Mouse (Mus musculus) ES-Bruce4 (cell line): ENCODE data around the gene Atxn2. TPM values are rescaled to one million over a fixed set of nuclear protein-coding genes. Genes with fewer than 3 reads are reported as not detected.

Source experiments
- H3K27ac ChIP-seq: 2 replicates; pipeline ENCODE4 v1.5.1; 2012; ENCODE audit warnings: low read length, inconsistent platforms; ENCODE audit not compliant: insufficient read depth
- H3K27me3 ChIP-seq: 2 replicates; pipeline ENCODE4 v1.6.1; 2012; ENCODE audit warnings: mild to moderate bottlenecking, low read length, inconsistent platforms; ENCODE audit not compliant: control insufficient read depth, poor library complexity, insufficient read depth, severe bottlenecking
- H3K36me3 ChIP-seq: 2 replicates; pipeline ENCODE4 v1.6.1; 2012; ENCODE audit warnings: inconsistent platforms, mild to moderate bottlenecking, low read length, moderate library complexity; ENCODE audit not compliant: control insufficient read depth, poor library complexity, insufficient read depth, severe bottlenecking
- H3K4me1 ChIP-seq: one replicate; pipeline ENCODE4 v1.8.1; 2011; ENCODE audit warnings: low read length; ENCODE audit not compliant: control insufficient read depth, insufficient read depth
- H3K4me3 ChIP-seq: 2 replicates; pipeline ENCODE4 v1.5.1; 2011; ENCODE audit warnings: low read depth, mild to moderate bottlenecking, low read length
- H3K9ac ChIP-seq: 2 replicates; pipeline ENCODE4 v1.6.1; 2012; ENCODE audit warnings: low read depth, mild to moderate bottlenecking, inconsistent platforms; ENCODE audit not compliant: poor library complexity, severe bottlenecking
- H3K9me3 ChIP-seq: replicated peaks from 2 replicates; pipeline ENCODE4 v1.6.1; 2012; ENCODE audit warnings: mild to moderate bottlenecking, low read length, inconsistent platforms; ENCODE audit not compliant: control insufficient read depth, poor library complexity, insufficient read depth, severe bottlenecking
- CTCF ChIP-seq: IDR thresholded peaks from one replicate; pipeline ENCODE4 v1.8.1; 2011; ENCODE audit warnings: low read depth, low read length
- EP300 ChIP-seq: IDR thresholded peaks from 2 replicates; pipeline ENCODE4 v1.6.1; 2011; ENCODE audit warnings: low read depth, low read length; ENCODE audit not compliant: insufficient read depth
- POLR2A ChIP-seq: IDR thresholded peaks from one replicate; pipeline ENCODE4 v1.8.1; 2011; ENCODE audit warnings: low read length; ENCODE audit not compliant: insufficient read depth
- polyA plus RNA-seq: library from polyadenylated mRNA; stranded (reverse); fragments of >200 nt; gene quantifications from 2 replicates; pipeline ENCODE4 v1.2.4, GENCODE M21; 2011; ENCODE audit warnings: low read depth; ENCODE audit not compliant: missing spikeins, insufficient read depth, insufficient read length

Gene Atxn2
- polyA plus RNA-seq, 1 experiment: 284 TPM

- TF ChIP-seq EP300: no peak
- TF ChIP-seq CTCF: no peak
- no peak for TF ChIP-seq POLR2A
- Histone ChIP-seq H3K9me3 (no peaks in the 10 kb centered on the region), H3K9ac (no peak overlapping the region), H3K27me3 (no peaks in the 10 kb centered on the region), H3K27ac (no peak overlapping the region), H3K4me1 (no peaks in the 10 kb centered on the region), H3K36me3 (0 out of 2 replicates have a peak, but pooled peaks cover 4% of the 10 kb centered on the region), H3K4me3 (no peak overlapping the region)
These were observed 112.5 kb downstream of the Atxn2 start for GRCm38 (mm10) chr5:121823668-121824067.

DNA sequence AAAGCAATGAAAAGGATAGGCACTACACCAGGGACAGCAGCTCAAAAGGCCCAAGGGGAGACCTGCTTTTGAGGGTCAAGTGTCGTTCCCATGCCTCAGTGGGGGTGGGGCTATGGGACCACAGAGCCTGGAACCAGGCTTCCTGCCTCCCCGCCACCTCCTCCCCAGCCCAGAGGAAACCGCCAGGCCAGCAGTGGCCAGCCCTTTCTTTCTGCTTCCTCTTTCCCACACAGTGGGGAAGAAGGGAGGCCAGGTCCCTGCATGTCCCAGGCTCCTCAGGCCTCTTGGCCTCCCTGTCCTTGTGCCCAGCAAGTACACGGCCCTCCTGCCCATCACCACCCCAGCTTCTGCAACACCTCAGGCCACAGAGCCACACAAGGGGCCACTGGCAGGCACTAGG lies 113.0 kb downstream of the Atxn2 start:
- no peaks in the 10 kb centered on the region for H3K9me3 ChIP-seq
- H3K4me1 ChIP-seq: no peaks in the 10 kb centered on the region

GRCm38 (mm10) chr5:121825606-121826005 lies 114.5 kb downstream of the Atxn2 start:
- no peak overlapping the region for H3K9ac ChIP-seq
- no peak overlapping the region for H3K4me3 ChIP-seq
- TF ChIP-seq CTCF: no peak
- TF ChIP-seq EP300: no peak
- no peaks in the 10 kb centered on the region for H3K27me3 ChIP-seq
- H3K36me3 ChIP-seq: 0 out of 2 replicates have a peak, but pooled peaks cover 2% of the 10 kb centered on the region
- no peaks in the 10 kb centered on the region for H3K9me3 ChIP-seq
- H3K27ac ChIP-seq: no peak overlapping the region
- H3K4me1 ChIP-seq: no peaks in the 10 kb centered on the region

More for the DNA sequence above, 113.0 kb downstream of the Atxn2 start:
- 0 out of 2 replicates have a peak, but pooled peaks cover 4% of the 10 kb centered on the region for H3K36me3 ChIP-seq
- no peak overlapping the region for H3K9ac ChIP-seq
- no peak overlapping the region for H3K4me3 ChIP-seq
- H3K27me3 ChIP-seq: no peaks in the 10 kb centered on the region
- H3K27ac ChIP-seq: no peak overlapping the region
- TF ChIP-seq EP300 (no peak), POLR2A (no peak), CTCF (no peak)

DNA sequence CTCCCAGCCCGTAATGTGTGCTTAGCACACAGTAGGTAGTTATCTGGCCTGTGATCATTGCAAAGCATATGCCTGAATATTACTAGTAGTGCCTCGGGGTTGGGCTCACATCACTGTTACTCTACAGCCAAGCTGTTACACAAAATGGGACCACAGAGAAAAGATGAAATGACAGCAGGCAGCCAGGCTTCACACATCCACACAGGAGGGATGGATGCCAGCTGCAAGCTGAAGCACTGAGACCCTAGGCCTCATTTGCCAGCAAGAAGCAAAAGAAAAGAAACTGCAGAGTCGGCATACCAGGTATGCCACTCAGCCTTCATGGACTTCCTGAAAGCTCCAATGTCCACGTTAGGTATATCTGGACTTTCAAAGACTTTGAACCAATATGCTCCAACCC lies 116.7 kb downstream of the Atxn2 start:
- Histone ChIP-seq H3K36me3 (0 out of 2 replicates have a peak, but pooled peaks cover 2% of the 10 kb centered on the region), H3K9ac (no peak overlapping the region), H3K4me1 (no peaks in the 10 kb centered on the region), H3K27me3 (no peaks in the 10 kb centered on the region), H3K9me3 (no peaks in the 10 kb centered on the region), H3K27ac (no peak overlapping the region), H3K4me3 (no peak overlapping the region; the same call in 1 of the 2 replicates)
- TF ChIP-seq CTCF (no peak), EP300 (no peak), POLR2A (no peak)

DNA sequence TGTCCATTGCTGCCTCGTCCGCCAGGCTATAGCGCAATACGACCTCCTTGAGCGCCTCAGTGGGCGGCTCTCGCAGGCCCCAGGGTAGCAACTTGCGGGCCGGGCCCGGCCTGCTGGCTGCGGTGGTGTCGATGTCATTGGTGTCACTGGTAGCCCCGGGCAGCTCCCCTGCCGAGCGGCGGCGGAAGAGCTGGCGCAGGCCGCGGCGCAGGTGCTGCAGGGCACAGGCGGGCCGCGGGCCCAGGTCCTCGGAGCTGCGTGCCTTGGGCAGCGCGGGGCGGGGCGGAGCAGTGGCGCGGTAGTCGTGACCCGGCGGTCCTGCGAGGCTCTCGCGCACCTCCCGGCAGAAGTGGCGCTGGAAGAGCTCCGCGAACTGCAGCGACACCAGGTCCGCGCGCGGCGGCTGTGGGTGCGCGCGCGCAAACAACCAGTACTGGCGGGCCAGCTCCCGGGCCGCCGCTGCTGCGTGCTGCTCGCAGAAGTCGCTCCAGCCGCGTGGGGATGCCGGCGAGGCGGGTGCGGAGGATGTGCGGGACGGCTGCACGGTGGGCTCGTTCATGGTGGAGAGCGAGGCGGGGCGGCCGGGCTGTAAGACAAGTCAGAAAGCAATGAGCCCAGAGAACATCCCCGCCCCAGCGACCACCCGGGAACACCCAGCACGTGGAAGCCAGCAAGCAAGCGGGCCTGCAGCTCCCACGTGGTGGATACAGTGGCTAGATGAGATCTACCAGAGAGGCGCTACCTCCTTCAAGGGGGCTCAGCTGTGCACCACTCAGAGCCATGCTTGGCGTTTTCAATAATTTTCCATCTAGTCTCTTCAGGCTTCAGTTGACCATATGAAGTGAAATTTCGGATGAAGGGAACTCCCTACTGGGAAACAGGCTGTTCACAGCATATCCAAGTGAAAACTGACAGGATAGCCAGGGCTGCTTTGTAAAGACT lies 117.6 kb downstream of the Atxn2 start:
- Histone ChIP-seq H3K4me1 (peaks cover 2% of the 10 kb centered on the region), H3K36me3 (0 out of 2 replicates have a peak, but pooled peaks cover 2% of the 10 kb centered on the region), H3K27ac (no peak overlapping the region), H3K4me3 (peak overlapping the region; percentile 68), H3K27me3 (no peaks in the 10 kb centered on the region), H3K9me3 (no peaks in the 10 kb centered on the region), H3K9ac (peak overlapping the region; percentile 76)
- no peak for TF ChIP-seq CTCF
- TF ChIP-seq POLR2A: no peak
- TF ChIP-seq EP300: no peak
